Mouse (Mus musculus): ENCODE results near the gene Ankrd54. TPM values are rescaled to one million over a fixed set of nuclear protein-coding genes. Genes with fewer than 3 reads are reported as not detected.
A peak's percentile ranks its signal among the peaks of the same experiment; 100 is the strongest.
"Not testable (repeated sequence)": the region's sequence is repeated elsewhere in the genome, so short reads cannot be mapped to it uniquely, and the experiment has no call there.

The Ankrd54 gene
- polyA plus RNA-seq, 1 experiment from 2014 or later: 22.5 TPM

- H3K4me2 ChIP-seq (ENCODE audit: low read depth, low read length): peak overlapping the region; percentile 63
- peak; percentile 41 for DNase-seq
- peak overlapping the region; percentile 24; the same call in 1 of the 2 replicates for H3K4me3 ChIP-seq (ENCODE audit: low read depth, low read length)
- no peaks in the 10 kb centered on the region for H3K9me3 ChIP-seq (ENCODE audit: low read length)
- no peak for ATAC-seq
- no peak for TF ChIP-seq CTCF (IDR thresholded peaks at IDR 0.05; ENCODE audit: low read depth)
- no peak for TF ChIP-seq EP300 (IDR thresholded peaks at IDR 0.05; ENCODE audit: low read depth)
- H3K4me1 ChIP-seq (ENCODE audit: insufficient read depth): peaks cover 36% of the 10 kb centered on the region
- H3K9ac ChIP-seq (replicated peaks): no peak overlapping the region; the same call in 1 of the 2 replicates
- H3K36me3 ChIP-seq (replicated peaks; ENCODE audit: insufficient read depth, low read length): no peaks in the 10 kb centered on the region; the same call in 1 of the 2 replicates
- H3K27ac ChIP-seq (ENCODE audit: low read depth): no peak overlapping the region; the same call in 1 of the 2 replicates
- WGBS (ENCODE audit: insufficient replicate concordance): 13% methylated on average over 24 of the region's 24 CpGs
- peaks cover 33% of the 10 kb centered on the region for H3K27me3 ChIP-seq (ENCODE audit: insufficient read depth, low read length)
Observed at GRCm38 (mm10) chr15:79040501-79041416, 21.9 kb downstream of the Ankrd54 start.

GRCm38 (mm10) chr15:79038853-79039252 lies 23.8 kb downstream of the Ankrd54 start:
- H3K9me3 ChIP-seq (ENCODE audit: low read length): no peaks in the 10 kb centered on the region
- H3K9ac ChIP-seq (replicated peaks): no peak overlapping the region
- 14% methylated on average over 7 of the region's 7 CpGs for WGBS (ENCODE audit: insufficient replicate concordance)
- ATAC-seq (peak; percentile 93), DNase-seq (peak; percentile 94)
- TF ChIP-seq CTCF (IDR thresholded peaks at IDR 0.05; ENCODE audit: low read depth) (peak; percentile 99), EP300 (IDR thresholded peaks at IDR 0.05; ENCODE audit: low read depth) (no peak)
- no peaks in the 10 kb centered on the region; the same call in 1 of the 2 replicates for H3K36me3 ChIP-seq (replicated peaks; ENCODE audit: insufficient read depth, low read length)
- no peak overlapping the region for H3K4me3 ChIP-seq (ENCODE audit: low read depth, low read length)
- H3K4me1 ChIP-seq (ENCODE audit: insufficient read depth): peaks cover 33% of the 10 kb centered on the region
- no peak overlapping the region for H3K27ac ChIP-seq (ENCODE audit: low read depth)
- H3K27me3 ChIP-seq (ENCODE audit: insufficient read depth, low read length): peaks cover 33% of the 10 kb centered on the region
- H3K4me2 ChIP-seq (ENCODE audit: low read depth, low read length): no peak overlapping the region

DNA sequence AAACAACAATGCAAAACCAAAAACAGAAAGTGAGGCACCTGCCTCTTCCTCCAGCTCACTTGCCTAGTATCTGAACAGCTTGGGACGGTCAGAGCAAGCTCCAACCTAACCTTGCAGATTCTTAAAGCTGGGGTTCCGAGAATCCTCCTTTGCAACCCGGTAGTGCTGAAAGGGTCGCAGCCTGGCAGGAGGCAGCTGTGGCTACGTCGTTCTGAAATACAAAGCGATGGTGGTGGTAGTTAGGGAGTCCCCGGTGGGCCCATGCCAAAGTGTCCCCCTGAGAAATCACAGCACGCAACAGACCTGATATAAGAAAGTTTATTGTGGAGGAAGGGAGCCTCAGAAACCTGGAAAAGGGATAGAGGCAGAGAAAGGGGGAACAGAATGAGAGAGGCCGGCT lies 24.4 kb downstream of the Ankrd54 start:
- 76% methylated on average over 10 of the region's 10 CpGs for WGBS (ENCODE audit: insufficient replicate concordance)
- peak overlapping the region; percentile 55 for H3K4me2 ChIP-seq (ENCODE audit: low read depth, low read length)
- H3K4me1 ChIP-seq (ENCODE audit: insufficient read depth): peaks cover 33% of the 10 kb centered on the region
- H3K36me3 ChIP-seq (replicated peaks; ENCODE audit: insufficient read depth, low read length): no peaks in the 10 kb centered on the region; the same call in 1 of the 2 replicates
- no peak overlapping the region for H3K4me3 ChIP-seq (ENCODE audit: low read depth, low read length)
- no peak for DNase-seq
- H3K9me3 ChIP-seq (ENCODE audit: low read length): no peaks in the 10 kb centered on the region
- H3K27me3 ChIP-seq (ENCODE audit: insufficient read depth, low read length): peaks cover 27% of the 10 kb centered on the region
- H3K27ac ChIP-seq (ENCODE audit: low read depth): no peak overlapping the region
- no peak for ATAC-seq
- TF ChIP-seq CTCF (IDR thresholded peaks at IDR 0.05; ENCODE audit: low read depth) (no peak), EP300 (IDR thresholded peaks at IDR 0.05; ENCODE audit: low read depth) (no peak)
- no peak overlapping the region for H3K9ac ChIP-seq (replicated peaks)

DNA sequence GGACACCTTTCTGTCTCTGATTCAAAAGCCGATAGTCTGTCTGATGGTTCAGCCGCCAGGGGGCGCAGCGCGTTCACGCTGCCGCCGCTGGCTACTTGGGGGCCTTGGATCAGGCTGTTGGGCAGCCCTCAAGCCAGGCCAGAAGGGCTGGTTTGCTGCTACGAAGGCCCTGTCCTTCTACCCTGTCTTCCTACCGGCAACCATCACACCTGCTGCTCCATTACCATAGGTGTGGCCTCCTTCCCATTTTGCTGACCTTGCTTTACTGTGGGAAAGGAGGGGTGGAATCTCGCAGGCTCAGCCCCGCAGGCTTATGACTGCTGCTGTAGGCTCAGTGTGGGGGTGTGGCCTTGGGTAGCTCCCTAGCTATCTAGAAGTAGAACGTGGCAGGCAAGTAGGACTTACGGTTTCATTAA lies 24.8 kb downstream of the Ankrd54 start:
- Histone ChIP-seq H3K4me3 (ENCODE audit: low read depth, low read length) (no peak overlapping the region), H3K27me3 (ENCODE audit: insufficient read depth, low read length) (peaks cover 23% of the 10 kb centered on the region), H3K9ac (replicated peaks) (no peak overlapping the region), H3K4me2 (ENCODE audit: low read depth, low read length) (peak overlapping the region; percentile 55), H3K9me3 (ENCODE audit: low read length) (no peaks in the 10 kb centered on the region), H3K27ac (ENCODE audit: low read depth) (no peak overlapping the region), H3K36me3 (replicated peaks; ENCODE audit: insufficient read depth, low read length) (no peaks in the 10 kb centered on the region; the same call in 1 of the 2 replicates), H3K4me1 (ENCODE audit: insufficient read depth) (peaks cover 29% of the 10 kb centered on the region)
- WGBS (ENCODE audit: insufficient replicate concordance): 9% methylated on average over 14 of the region's 14 CpGs
- DNase-seq (peak; percentile 85), ATAC-seq (no peak)
- peak; percentile 95 for TF ChIP-seq CTCF (IDR thresholded peaks at IDR 0.05; ENCODE audit: low read depth)
- TF ChIP-seq EP300 (IDR thresholded peaks at IDR 0.05; ENCODE audit: low read depth): no peak

DNA sequence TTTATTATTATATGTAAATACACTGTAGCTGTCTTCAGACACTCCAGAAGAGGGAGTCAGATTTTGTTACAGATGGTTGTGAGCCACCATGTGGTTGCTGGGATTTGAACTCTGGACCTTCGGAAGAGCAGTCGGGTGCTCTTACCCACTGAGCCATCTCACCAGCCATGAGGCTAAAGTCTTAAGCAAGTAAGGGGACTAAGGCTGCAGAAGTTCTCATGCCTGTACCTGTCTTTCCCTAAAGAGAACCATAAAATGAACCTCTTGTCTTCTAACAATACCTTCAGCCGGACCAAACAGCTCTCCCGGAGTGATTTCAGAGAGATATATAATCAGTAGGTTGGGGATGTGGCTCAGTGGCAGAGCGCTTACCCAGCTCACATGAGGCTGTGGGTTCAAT lies 30.8 kb downstream of the Ankrd54 start:
- not testable (repeated sequence) for ATAC-seq; H3K4me3 ChIP-seq (ENCODE audit: low read depth, low read length); H3K36me3 ChIP-seq (replicated peaks; ENCODE audit: insufficient read depth, low read length); DNase-seq; H3K27ac ChIP-seq (ENCODE audit: low read depth); H3K9ac ChIP-seq (replicated peaks); H3K4me2 ChIP-seq (ENCODE audit: low read depth, low read length); H3K9me3 ChIP-seq (ENCODE audit: low read length)
- Histone ChIP-seq H3K27me3 (ENCODE audit: insufficient read depth, low read length) (peaks cover 24% of the 10 kb centered on the region), H3K4me1 (ENCODE audit: insufficient read depth) (peaks cover 20% of the 10 kb centered on the region; the same call in 1 of the 2 replicates)
- 77% methylated on average over 5 of the region's 5 CpGs for WGBS (ENCODE audit: insufficient replicate concordance)
